Mouse (Mus musculus) A20 (cell line): ENCODE data around the gene C1ql1.

Source experiments
- DNase-seq: peaks from one replicate; pipeline ENCODE4 v3.0.0-alpha.2; 2011; ENCODE audit warnings: low read depth, low spot score

Gene C1ql1

DNA sequence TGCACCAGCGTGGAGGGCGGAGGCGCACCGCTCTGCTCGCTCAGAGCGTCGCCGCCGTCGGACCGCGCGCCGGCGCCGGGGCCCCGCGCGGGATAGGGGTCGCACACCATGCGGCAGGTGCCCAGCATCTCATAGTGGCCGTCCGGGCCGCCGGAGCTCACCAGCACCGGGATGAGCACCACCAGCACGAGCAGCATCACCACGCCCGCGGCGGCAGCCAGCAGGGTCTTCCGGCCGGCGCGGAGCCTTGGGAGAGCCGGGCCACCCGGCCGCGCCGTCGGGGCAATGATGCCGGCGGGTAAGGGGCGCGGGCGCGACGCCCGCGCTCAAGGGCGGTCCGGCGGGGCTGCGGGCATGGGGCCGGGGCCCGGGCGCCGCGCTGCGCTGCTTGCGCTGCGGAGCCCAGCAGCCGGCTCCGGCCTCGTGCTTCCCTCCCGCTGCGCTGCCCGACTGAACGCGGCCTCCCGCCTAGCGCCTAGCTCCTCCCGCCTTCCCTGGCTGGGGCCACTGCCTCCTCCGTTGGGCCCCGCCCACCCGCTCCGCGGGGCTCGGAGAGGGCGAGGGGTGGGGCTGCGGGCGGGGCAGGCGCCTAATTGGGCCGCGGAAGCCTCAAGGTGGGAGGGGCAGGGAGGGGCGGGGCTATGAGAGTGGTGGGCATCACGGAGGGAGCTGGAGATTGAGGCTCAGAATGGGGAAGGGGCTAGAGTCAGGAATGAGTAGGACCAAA is at the start of gene C1ql1:
TSS of gene C1ql1 (minus strand) at position 424 of the 727 bp plus-strand sequence.
- DNase-seq, result no peak

- DNase-seq, result no peak
These were observed 48.5 kb upstream of the C1ql1 start for GRCm38 (mm10) chr11:102994952-102995351.

DNA sequence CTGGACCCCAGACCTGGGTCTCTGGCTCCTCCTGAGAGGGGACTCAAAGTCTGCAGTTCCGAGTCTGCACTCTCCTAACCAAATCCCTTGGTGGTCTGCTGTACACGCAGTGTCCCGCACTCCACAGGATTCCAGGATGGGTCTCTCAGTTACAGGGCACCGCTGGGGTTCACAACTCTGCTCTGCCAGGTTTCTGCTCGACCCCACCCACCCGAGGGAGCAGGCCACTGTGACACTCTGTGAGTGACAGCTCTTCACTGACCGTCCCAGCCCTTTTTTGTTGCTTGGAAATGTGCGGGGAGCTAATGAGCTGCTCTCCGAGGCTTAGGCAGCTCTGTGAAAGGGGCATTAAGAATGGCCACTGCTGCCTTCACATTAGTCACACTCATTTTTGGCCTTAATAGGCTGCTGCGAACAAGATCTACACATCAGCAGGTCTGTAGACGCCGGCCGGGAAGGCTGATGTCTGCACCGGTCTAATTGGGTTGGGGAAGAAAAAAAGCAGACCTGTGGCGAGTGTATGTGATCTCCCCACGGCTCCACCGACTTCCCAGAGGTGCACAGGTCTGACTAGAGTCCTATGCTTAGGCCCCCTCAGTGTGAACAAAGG is 47.0 kb upstream of the C1ql1 start:
- DNase-seq, result no peak

DNA sequence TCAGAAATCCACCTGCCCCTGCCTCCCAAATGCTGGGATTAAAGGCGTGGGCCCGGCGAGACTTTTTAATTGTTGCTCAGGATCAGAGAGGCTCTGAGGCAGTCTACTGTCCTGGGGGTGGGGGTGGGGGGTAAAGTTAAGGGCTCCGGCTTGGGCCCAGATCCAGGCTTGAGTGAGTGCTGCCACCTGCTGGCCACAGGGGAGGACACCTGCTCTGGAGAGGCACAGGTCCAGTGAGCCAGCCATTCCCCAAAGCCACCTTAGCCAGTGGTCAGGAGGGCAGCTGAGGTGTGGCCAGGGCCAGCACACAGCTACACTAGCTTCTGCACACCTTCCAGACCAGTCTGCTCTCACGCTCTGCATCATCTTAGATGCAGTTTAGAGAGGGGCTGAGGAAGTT is 46.5 kb upstream of the C1ql1 start:
- DNase-seq, result peak; percentile 70

DNA sequence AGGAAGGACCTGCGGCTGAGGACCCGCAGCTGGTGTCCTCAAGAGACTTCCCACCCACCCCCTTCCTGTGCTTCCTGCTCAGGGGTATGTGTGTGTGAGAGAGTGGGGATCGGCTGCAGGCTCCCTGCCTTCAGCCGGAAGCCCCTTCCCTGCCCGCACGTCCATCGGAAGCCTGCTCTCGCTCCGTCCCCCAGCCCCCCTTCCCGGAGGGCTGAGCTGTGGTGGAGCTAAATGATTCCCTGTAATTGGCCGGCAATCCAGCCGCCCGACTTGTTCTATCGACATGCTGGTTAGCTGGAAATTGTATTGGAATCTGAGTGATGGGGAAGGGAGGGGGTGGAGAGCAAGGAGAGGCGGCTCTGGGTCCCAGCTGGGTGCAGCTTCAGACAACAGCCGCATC is 45.2 kb upstream of the C1ql1 start:
- no peak for DNase-seq

DNA sequence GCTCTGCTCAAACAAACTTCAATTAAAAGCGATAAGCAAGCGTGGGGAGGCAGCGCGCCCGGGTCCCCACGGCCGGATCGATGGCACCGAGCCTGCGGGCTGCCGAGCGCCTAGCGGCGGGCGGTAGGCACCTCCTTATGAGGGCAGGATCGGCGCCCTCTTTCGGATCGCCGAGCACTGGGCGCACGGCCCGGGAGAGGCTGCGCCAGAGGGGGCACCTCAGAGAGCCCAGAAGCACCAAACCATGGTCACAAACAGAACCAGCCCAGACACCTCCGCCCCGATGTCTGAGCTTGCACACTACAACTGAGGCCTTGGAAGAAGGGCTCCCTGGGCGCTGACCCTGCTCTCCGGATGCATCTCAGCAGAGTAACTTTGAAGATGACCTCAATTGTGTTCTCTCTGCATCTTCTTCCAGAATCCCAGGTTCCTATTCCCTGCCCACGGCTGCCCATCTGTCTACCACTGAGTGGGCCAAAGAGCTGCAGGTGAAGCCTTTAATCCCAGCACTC is 43.7 kb upstream of the C1ql1 start:
- no peak for DNase-seq

GRCm38 (mm10) chr11:102989641-102990151 is 43.2 kb upstream of the C1ql1 start:
- DNase-seq, result no peak

DNA sequence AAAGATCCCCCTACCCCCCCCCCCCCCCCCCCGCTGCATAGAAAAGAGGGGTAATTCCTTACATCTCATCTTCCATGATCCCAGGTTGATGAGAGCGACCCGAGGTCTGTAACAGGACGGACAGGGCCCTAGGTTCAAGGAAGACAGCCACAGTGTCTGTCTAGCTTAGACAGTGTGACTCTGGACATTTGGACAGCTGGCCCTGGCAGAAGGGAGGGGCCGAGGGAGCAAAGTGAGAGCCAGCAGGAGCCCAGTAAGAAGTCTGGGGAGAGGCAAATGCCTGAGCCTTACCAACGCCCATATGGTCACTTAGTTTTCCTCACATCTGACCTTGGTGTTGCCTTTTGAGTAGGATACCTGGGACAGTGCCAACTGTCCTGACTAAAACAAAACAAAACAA is 38.7 kb upstream of the C1ql1 start:
- DNase-seq, result no peak

DNA sequence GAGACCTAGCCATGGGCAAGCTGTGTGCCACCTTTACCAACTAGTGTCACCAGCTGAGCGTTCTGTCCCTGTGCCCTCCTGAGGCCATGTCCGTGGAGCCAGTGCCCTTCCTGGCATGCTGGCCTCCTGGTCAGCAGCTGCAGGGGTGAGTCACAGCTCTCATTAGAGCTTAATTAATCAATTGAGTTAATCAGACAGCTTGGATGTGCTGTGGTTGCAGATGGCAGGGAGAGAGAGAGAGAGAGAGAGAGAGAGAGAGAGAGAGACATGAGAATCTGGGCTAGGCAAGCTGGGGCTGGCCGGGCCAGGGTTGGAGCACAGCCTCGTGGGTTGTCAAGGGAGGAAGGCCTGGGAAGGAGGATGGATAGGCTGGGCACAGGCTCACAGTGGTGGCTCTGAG is 38.1 kb upstream of the C1ql1 start:
- no peak for DNase-seq

- no peak for DNase-seq
These were observed 37.6 kb upstream of the C1ql1 start for GRCm38 (mm10) chr11:102984086-102984485.

- peak; percentile 13 for DNase-seq
These were observed 34.8 kb upstream of the C1ql1 start for GRCm38 (mm10) chr11:102981151-102981890.

GRCm38 (mm10) chr11:102978052-102978666 is 31.7 kb upstream of the C1ql1 start:
- DNase-seq, result no peak

DNA sequence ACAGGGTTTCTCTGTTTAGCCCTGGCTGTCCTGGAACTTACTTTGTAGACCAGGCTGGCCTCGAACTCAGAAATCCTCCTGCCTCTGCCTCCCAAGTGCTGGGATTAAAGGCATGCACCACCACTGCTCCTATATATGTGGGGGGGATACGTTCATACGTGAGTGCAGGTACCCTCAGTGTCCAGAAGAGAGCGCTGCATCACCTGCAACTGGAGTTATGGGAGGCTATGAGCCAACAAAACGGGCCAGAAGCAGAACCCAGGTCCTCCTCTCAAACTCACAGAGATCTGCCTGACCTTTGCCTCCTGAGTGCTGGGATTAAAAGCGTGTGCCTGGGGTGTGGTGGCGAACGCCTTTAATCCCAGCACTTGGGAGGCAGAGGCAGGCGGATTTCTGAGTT is 29.5 kb upstream of the C1ql1 start:
- DNase-seq, result peak; percentile 51

- DNase-seq, result no peak
These were observed 25.8 kb upstream of the C1ql1 start for GRCm38 (mm10) chr11:102972326-102972725.

GRCm38 (mm10) chr11:102971604-102972003 is 25.1 kb upstream of the C1ql1 start:
- no peak for DNase-seq

- DNase-seq, result no peak
These were observed 18.1 kb upstream of the C1ql1 start for GRCm38 (mm10) chr11:102964547-102965091.

DNA sequence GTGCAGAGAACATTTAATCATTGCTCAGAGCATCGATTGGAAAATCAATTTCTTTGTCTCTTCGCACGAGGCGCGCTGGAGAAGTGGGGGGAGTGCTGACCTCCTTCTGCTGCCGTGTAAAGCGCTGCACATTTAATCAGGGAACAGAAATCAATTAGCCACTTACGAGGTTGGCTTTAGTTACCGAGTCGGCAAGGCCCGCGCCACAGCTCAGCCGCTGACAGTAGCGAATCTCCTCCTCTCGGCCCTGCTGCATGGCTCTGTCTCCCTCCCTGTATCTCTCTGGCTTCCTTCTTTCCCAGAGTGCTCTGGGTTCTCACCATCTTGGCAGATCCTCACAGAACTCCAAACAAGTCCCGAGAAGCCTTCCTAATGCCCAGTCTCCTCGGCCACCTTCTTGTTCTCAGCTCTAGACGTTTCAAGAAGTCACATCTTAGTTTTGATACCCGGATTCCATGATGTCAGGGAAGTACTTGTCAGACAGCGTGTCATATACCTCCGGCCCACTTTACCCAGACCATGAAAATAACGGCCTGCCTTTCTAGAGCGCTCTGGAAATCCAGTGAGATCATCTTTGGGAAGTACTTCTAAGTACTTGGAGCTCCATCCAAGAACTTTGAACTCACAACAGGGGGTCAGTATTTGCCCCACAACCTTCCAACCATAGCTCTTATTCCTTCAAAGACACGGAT is 17.5 kb upstream of the C1ql1 start:
- no peak for DNase-seq

DNA sequence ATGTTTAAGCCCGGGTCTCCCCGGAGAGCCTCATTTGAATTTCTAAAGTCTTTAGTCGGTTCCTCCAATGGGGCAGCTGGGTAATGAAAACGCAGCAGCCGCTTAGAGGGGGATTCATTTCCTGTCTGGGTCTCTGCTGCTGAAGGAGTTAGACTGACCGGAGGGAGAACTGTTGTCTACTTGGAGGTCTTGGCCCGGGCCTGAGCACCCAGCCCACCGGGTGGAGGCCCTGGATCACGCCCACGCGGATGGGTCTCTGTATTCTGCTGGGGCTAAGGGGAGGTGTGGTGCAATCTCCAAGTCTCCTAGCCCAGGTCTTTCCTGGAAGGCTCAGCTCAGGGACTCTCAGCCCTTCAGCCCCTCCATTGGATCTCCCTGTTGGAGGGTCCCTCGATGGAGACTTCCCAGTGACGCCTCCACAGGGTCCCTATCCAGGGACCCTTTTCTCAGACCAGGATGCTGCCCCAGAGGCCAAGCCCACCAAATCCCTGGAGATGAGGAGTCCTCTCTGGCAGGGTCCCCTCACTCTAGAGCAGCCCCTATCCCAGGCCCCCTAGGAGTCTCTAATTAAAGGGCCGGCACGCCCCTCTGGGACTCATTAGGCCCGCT is 16.9 kb upstream of the C1ql1 start:
- DNase-seq, result no peak

GRCm38 (mm10) chr11:102962861-102963245 is 16.4 kb upstream of the C1ql1 start:
- no peak for DNase-seq

GRCm38 (mm10) chr11:102961082-102961481 is 14.6 kb upstream of the C1ql1 start:
- DNase-seq, result no peak

DNA sequence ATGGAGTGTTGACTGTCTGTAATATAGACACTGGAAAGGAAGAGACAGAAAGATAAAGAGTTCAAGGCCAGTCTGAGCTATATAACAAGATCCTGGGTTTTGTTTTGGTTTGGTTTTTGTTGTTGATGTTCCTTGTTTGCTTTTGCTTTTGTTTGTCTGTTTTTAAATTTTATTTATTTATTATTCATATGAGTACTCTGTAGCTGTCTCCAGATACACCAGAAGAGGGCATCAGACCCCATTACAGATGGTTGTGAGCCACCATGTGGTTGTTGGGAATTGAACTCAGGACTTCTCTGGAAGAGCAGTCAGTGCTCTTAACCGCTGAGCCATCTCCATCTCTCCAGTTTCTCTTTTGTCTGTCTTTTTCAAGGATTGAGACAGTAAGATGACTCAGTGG is 12.4 kb upstream of the C1ql1 start:
- no peak for DNase-seq
